8 mouse cellular contexts compared by ENCODE assay signal in the genomic region with DNA sequence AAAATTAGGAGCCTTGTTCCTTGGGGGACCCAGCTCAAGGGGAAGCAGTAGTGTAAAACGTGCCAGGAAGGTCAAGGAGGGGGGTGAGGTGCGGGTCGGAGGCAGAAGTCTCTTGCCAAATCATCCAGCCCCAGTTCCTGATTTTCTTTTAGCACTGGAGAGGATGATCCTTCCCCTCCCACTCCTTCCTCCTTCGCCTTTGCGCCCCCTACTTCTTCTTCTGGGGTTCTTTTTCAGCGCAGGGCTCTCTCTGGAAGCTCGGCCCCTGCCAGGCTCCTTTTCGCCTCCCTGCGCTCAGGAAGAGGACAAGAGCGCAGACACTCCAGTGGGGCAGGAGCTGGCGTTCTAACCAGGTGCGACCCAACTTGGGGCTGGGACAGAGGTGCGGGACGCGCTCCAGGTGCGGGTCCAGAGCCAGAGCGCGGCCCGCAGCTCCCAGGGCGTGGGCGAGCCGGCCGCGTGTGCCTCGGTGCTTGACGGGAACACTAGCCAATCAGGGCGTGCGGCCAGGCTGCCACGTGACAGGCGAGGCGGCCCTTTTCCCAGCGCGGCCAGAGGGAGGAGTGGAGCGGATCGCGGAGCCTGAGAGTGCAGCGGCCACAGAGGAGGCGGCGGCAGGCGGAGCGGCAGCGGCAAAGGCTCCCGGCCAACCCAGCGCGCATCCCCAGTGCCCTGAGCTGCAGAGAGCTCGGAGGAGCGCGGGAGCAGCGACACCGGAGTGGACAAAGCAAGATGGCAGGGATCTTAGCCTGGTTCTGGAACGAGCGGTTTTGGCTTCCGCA. TPM values are rescaled to one million over a fixed set of nuclear protein-coding genes. Genes with fewer than 3 reads are reported as not detected.
DNase-seq lines count a peak whose midpoint lies in the region; ATAC-seq lines count a peak whose summit lies in the region.

A gene (plus strand): TSS at position 538 of the 782 bp plus-strand sequence.

- H3K9me3 ChIP-seq in limb, embryonic 10.5 days (replicated peaks) = no peaks in the 10 kb centered on the region
- no peaks in the 10 kb centered on the region for H3K9me3 ChIP-seq in midbrain, embryonic 12.5 days

- peak within 1 kb of the TSS; percentile 93 for H3K27ac ChIP-seq in limb, embryonic 10.5 days
- peak within 1 kb of the TSS; percentile 82 for H3K27ac ChIP-seq in midbrain, embryonic 12.5 days (replicated peaks)

- peak within 1 kb of the TSS; percentile 86 for H3K9ac ChIP-seq in midbrain, embryonic 12.5 days (replicated peaks)

- H3K4me3 ChIP-seq in limb, embryonic 10.5 days = peak within 1 kb of the TSS; percentile 64
- H3K4me3 ChIP-seq in midbrain, embryonic 12.5 days = peak within 1 kb of the TSS; percentile 81

- H3K4me1 ChIP-seq in limb, embryonic 10.5 days = peaks cover 27% of the 10 kb centered on the region
- H3K4me1 ChIP-seq in midbrain, embryonic 12.5 days = peaks cover 15% of the 10 kb centered on the region

- DNase-seq in adrenal gland, postnatal 14 days = peak; percentile 97
- peak; percentile 94 for DNase-seq in embryo, embryonic 9.5 days (ENCODE audit: extremely low spot score)
- peak; percentile 99 for DNase-seq in heart, adult 11 months
- peak; percentile 98 for DNase-seq in kidney, adult 18-20 months
- peak; percentile 97 for DNase-seq in limb, embryonic 10.5 days (ENCODE audit: low spot score)
- peak; percentile 85 for DNase-seq in skeletal muscle tissue, adult 2 months (ENCODE audit: low read depth, low spot score)

- peak within 1 kb of the TSS; percentile 89 for H3K4me2 ChIP-seq in midbrain, embryonic 12.5 days (replicated peaks)

- peaks cover 11% of the 10 kb centered on the region; the same call in 1 of the 2 replicates for H3K27me3 ChIP-seq in limb, embryonic 10.5 days (ENCODE audit: low read depth, poor library complexity, severe bottlenecking)
- H3K27me3 ChIP-seq in midbrain, embryonic 12.5 days = peaks cover 13% of the 10 kb centered on the region

- no peaks in the 10 kb centered on the region for H3K36me3 ChIP-seq in limb, embryonic 10.5 days
- no peaks in the 10 kb centered on the region for H3K36me3 ChIP-seq in midbrain, embryonic 12.5 days

- under 1% methylated on average over 52 of the region's 53 CpGs for WGBS in limb, embryonic 10.5 days
- under 1% methylated on average over 53 of the region's 53 CpGs for WGBS in midbrain, embryonic 12.5 days

- peak; percentile 99 for ATAC-seq in midbrain, embryonic 12.5 days (ENCODE audit: low FRiP score, low read depth)
- no peak for ATAC-seq in erythroid progenitor cell, adult 5-6 weeks (replicated peaks; ENCODE audit: low FRiP score, poor library complexity, severe bottlenecking)

RNA-seq across cellular contexts. Expression of the gene that starts here (rescaled TPM):
- total RNA-seq in adrenal gland, postnatal 14 days (2021) = 8.4 and 8.5 TPM in 2 replicates
- polyA plus RNA-seq in limb, embryonic 10.5 days (2016; fragmentation: Nextera tagmentation; extraction: Ambion mirVana) = 25.4 and 25.6 TPM in 2 replicates
- 36.2 and 37.0 TPM in 2 replicates for polyA plus RNA-seq in midbrain, embryonic 12.5 days (2016; fragmentation: Nextera tagmentation; extraction: Ambion mirVana)
- 10.9 and 11.5 TPM in 2 replicates for total RNA-seq in erythroid progenitor cell, adult 5-6 weeks (2015; ENCODE audit: low replicate concordance)
- total RNA-seq in erythroid progenitor cell, adult 5-6 weeks (2017; ENCODE audit: low replicate concordance) = 3.3 and 7.3 TPM in 2 replicates
